Mouse (Mus musculus) left cerebral cortex, adult 9 months (tissue): ENCODE data around the gene Ormdl3.
A peak's percentile ranks its signal among the peaks of the same experiment; 100 is the strongest.
"Not testable (repeated sequence)": the region's sequence is repeated elsewhere in the genome, so short reads cannot be mapped to it uniquely, and the experiment has no call there.

ENCODE experiments used
- DNase-seq, 2 experiments: peaks; one replicate each; pipeline ENCODE4 v3.0.0; 2022; ENCODE audit warnings: low spot score in 2 of 2

Ormdl3 gene

DNA sequence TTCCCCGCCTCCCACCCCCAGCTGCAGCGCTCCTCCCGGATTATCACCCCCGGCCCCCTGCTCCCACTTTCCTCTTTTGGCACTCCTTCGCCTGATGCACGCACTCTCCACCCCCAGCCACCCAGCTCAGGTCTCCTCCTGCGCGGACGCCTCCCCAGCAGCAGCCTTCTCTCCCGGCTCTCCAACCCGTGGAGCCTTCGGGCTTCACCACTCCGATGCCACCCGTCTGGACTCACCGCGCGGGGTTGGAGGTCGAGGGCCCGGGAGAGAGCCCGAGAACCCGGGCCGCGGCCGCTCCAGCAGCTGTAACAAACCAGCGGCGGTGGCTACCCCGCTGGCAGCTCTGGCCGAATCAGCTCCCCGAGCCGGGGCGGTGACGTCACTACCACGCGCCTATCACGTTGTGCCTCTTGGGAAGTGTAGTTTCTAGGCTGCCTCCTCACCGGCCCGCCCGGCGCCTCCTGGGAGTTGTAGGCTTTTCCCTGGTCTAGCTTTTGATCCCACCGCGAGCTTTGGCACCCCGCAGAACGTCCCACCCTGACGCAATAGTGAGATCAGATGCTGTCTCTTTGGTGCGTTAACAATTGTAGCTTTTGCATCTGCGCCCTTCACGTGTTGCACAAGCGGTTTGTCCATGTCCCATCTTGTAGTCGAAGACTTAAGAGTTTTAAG lies at the start of gene Ormdl3:
Gene Ormdl3, minus strand, starts transcription at position 477 of the 672 bp plus-strand sequence.
- peak; percentile 91 to 98 for DNase-seq

DNA sequence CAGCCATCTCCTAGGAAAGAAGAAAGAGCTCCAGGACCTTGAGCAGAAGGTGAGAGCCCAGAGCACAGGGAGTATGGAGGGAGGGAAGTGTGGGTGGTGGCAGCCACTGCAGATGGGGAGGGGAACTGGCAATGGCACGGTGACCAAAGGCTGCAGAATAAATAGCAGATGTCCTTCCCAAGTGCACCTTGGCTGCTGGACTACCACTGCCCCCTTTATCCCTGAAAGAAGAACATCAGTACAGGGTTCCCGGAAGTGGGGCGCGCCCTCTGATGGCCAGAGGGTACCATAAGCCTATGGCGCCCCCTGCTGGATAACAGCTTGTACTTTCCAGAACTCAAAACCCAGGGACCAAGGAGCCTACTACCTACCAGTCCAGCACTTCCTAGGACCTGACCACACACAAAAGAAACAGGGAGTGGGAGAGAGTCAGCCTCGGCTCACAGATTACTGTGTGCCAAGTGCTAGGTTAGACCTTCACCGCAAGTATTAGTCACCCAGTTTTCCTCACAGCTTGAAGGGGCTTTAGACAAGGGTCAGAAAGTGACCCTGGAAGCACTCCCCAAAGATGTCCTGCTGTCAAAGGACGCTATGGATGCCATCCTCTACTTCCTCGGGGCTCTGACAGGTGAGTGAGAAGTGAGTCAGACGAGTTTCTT lies 48.3 kb upstream of the Ormdl3 start:
- DNase-seq, result not testable (repeated sequence)

- DNase-seq, result no peak
Observed at GRCm38 (mm10) chr11:98630646-98631045, 43.5 kb upstream of the Ormdl3 start.

DNA sequence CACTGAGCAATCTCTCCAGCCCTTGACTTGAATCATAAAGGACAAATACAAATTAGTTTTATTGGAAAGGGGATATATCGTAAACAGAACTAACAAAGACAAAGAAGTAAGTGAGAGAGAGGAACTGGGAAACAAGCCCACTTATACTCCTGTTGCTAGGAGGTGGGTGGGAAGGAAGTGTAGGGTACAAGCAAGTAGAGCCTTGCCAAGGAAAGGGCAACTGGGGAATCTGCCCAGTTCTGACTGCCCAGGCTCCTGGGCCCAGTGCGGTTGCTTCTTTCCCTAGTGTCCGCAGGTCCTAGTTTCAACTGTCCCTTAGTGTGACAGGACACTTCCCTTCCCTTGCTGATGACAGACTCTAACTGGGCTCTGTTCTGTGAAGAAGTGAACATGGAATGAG lies 41.5 kb upstream of the Ormdl3 start:
- DNase-seq, result no peak

GRCm38 (mm10) chr11:98625611-98626410 lies 38.6 kb upstream of the Ormdl3 start, which contains the start of the genes Gm12355 and Gsdma3:
TSS of gene Gm12355 (minus strand) at chr11:98625661.
TSS of gene Gsdma3 (plus strand) at chr11:98626360.
- DNase-seq, result no peak

- DNase-seq, result not testable (repeated sequence)
Observed at GRCm38 (mm10) chr11:98624381-98624780, 37.2 kb upstream of the Ormdl3 start.

DNA sequence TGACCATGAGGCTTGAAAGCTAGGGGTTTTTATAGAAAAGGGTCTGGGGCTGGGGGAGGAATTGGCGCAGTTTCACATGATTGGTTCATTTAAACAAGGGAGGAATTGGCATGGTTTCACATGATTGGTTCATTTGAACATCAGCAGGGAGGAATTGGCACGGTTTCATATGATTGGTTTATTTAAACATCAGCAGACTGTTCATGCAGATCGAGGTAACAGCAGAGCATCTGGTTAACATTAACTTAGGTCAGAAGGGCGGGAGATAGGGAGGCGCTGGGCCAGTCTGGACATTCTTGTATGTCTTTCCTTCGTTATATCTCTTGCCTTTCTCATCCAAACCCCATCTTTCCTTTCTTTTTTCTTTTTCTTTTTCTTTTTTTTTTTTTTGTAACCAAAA lies 36.8 kb upstream of the Ormdl3 start:
- not testable (repeated sequence) for DNase-seq

- DNase-seq, result no peak
Observed at GRCm38 (mm10) chr11:98620791-98621190, 33.6 kb upstream of the Ormdl3 start.

- DNase-seq, result peak in 1 of 2 experiments; percentile 47
Observed at GRCm38 (mm10) chr11:98606763-98607162, 19.6 kb upstream of the Ormdl3 start.

- DNase-seq, result not testable (repeated sequence)
Observed at GRCm38 (mm10) chr11:98604911-98605310, 17.7 kb upstream of the Ormdl3 start.

GRCm38 (mm10) chr11:98603953-98604352 lies 16.8 kb upstream of the Ormdl3 start:
- DNase-seq, result no peak

DNA sequence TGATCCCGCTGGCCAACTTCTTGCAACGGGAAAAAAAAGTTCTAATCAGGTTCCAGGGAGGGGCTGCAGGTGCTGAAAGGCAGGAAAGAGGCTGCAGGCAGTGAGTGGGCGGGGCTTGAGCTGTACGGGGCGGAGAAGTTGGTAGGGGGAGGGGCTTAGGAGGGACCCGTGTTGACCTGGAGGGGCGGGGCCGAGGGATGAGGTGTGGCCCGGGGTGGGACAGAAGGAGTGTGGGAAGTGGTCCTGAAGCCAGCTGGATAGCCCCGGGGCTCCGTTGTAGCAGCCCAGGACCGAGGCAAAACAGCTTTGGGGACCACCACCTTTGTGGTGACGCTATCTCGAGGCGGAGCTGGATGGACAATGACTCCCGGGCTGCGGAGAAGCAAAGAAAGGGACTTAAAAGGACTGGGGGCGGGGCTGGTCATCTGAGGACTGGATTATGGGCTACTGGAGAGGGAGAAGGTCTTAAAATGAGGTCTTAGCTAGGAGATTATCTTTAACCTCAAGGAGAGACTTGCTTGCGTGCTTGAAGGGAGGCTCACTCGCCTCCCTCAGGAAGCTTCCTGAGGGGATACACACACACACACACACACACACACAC lies 15.0 kb upstream of the Ormdl3 start:
- no peak for DNase-seq

- no peak for DNase-seq
Observed at GRCm38 (mm10) chr11:98599291-98599690, 12.1 kb upstream of the Ormdl3 start.

GRCm38 (mm10) chr11:98598851-98599290 lies 11.7 kb upstream of the Ormdl3 start:
- DNase-seq, result no peak

DNA sequence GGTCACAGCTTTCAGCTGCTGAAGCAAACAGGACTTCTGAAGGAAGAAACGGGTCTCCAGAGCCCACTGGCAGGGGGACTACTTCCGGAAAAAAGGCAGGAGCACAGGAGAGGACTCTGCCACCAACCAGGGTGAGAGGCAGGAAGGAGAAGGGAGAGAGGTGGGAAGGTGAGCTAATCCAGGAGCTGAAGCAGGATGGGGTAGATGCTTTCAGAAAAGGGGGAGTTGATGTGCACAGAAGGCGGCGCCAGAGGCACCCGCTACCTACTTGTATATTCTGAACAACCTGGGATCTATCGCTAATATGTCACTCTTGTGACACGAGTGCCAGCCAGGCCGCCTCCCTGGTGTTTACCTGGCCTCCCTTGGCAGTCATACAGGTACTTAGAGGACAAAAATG lies 10.8 kb upstream of the Ormdl3 start, which contains the start of gene Lrrc3c:
Gene Lrrc3c, plus strand, starts transcription at position 301 of the 400 bp plus-strand sequence.
- DNase-seq, result no peak

DNA sequence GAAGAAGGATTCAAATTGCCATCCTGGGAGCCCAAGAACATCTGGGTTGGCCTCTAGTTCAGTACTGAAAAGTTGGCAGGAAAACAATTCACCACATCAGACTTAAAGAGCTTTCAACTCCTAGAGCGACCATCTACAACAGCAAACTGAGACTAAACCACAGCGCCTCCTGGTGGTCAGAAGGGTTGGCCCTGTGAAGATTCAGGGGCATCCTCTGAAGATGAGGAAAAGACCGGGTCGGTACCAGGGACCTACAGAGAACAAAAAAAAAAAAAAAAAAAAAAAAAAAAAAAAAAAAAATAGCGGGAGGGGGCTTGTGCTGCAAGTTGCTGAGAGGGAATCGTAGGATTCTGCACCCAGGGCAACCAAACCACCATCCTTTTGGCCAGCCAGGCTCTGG lies 10.2 kb upstream of the Ormdl3 start:
- no peak for DNase-seq

GRCm38 (mm10) chr11:98595955-98596354 lies 8.8 kb upstream of the Ormdl3 start:
- no peak for DNase-seq

- DNase-seq, result no peak
Observed at GRCm38 (mm10) chr11:98595473-98595872, 8.3 kb upstream of the Ormdl3 start.

- DNase-seq, result no peak
Observed at GRCm38 (mm10) chr11:98595021-98595420, 7.9 kb upstream of the Ormdl3 start.

- DNase-seq, result no peak
Observed at GRCm38 (mm10) chr11:98590548-98591445, 3.6 kb upstream of the Ormdl3 start.

DNA sequence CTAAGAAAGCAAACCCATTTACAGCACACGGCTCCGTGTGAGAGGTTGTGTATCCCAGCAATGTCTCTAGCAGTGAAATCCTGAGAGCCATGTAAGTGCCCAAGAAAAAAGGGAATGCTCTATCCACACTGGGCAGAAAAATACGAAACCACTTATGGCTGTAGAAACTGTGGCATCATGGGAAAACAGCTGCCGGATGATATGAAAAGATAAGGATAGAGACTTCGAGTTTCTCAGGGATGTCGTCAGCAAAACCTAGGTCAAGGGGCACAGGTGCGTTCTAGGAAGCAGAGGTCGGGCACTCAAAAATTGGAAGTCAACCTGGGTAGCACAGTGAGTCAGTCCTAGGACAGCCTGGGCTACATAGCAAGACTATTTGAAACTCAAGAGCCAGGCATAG lies 2.1 kb upstream of the Ormdl3 start:
- DNase-seq, result no peak
